Mouse (Mus musculus) CD4-positive helper T cell, adult 2 months (primary cell): Measurements from ENCODE around the gene Timm10.
"Not testable (repeated sequence)": the region's sequence is repeated elsewhere in the genome, so short reads cannot be mapped to it uniquely, and the experiment has no call there.

ENCODE experiments used
- DNase-seq: peaks from one replicate; pipeline ENCODE4 v3.0.0-alpha.2; 2012; ENCODE audit warnings: low read depth, missing footprints, low spot score

The Timm10 gene

DNA sequence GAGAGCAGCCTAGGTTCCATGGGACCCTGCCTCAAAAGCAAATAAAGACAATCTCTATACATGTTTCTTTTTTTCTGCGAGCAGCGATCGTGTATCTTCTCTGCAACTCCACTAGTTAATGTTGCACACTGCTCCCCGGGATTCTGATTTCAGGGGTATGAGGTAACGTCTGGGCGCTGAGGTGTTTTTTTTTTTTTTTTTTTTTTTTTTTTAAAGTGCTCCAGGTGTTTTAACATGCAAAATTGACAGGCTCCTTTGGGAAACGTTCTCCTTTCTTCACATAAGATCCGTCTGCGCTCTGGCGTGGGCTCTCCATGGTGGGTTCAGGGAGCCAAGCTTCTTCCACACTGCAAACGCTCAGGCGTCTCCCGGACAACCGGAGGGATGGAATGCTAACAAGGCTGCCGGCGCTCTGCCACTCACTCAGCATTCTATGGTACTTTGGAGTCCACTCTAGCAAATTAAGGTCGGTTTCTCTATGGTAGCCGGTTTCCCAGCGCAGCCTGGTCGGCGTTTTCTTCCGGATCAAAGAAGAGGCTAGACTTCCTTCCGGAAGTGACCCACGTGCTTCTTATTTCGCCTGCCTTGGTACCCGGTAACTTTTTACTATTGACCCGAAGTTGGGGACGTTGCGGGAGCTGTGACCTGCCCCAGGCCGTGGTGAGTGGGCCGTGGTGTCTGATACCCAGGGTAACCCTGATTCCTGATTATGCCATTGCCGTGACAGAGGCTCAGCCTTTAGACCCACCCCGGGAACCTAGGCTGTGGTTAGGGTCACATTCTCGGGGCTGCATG lies at the start of gene Timm10:
Gene Timm10, plus strand, starts transcription at position 510 of the 795 bp plus-strand sequence.
- peak; percentile 85 for DNase-seq

DNA sequence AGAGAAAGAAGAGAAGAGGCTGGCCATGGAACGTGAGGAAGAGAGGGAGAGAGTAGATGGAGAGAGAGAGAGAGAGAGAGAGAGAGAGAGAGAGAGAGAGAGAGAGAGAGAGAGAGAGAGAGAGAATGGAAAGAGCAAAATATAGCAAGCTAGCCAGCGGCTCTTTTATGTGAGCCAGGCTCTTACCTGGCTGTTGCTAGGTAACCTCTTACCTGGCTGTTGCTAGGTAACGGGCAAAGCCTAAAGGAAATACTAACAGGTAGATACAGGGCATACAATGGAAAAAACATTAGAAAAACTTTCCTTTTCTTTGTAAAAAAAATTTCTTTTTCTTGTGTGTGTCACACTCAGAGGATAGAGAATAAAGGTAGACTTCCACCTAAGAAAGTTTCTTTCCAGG lies 49.1 kb upstream of the Timm10 start:
- DNase-seq, result no peak

DNA sequence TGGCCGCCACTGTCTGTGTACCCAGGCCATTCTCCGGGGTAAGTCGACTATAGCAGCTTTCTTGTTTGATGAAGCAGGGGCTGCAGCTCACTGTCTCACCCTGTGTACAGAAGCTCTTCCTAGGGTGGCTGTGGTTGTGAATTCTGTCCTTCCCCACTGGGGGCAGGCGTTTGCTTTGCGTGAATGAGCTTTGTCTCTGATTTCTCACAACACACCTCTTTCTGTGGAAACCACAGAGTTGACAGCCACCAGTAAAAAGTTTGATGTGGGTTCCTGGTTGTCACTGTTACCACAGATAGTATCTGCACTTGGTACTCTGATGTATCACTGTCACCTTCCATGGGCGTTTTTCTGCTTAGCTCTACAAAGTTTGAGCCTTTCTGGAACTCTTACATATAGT lies 47.6 kb upstream of the Timm10 start:
- peak; percentile 92 for DNase-seq

GRCm38 (mm10) chr2:84783315-84783714 lies 43.5 kb upstream of the Timm10 start:
- no peak for DNase-seq

- DNase-seq, result no peak
Observed at GRCm38 (mm10) chr2:84783840-84784566, 42.8 kb upstream of the Timm10 start.

GRCm38 (mm10) chr2:84788316-84788715 lies 38.5 kb upstream of the Timm10 start:
- DNase-seq, result no peak

DNA sequence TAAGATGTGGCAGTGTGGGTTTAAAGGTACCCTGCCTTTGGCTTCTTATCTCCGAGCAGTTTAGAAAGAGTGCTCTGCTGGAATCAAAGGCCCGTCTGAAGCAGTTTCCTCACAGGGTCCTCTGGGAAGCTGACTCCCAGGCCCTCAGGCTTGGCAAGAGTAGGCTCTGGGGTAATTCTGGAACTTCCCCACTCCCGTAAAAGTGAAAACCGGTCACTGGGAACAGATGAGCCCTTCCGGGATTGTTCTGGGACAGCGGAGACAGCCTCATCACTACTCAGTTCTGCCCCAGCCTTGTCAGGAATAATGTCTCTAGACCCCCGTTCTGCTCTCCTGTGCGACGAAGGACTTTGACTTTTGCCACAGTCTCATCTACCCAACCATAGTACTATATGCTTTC lies 36.4 kb upstream of the Timm10 start:
- no peak for DNase-seq

GRCm38 (mm10) chr2:84792516-84792915 lies 34.3 kb upstream of the Timm10 start:
- DNase-seq, result no peak

- no peak for DNase-seq
Observed at GRCm38 (mm10) chr2:84793154-84793553, 33.6 kb upstream of the Timm10 start.

GRCm38 (mm10) chr2:84793871-84794270 lies 32.9 kb upstream of the Timm10 start:
- no peak for DNase-seq

DNA sequence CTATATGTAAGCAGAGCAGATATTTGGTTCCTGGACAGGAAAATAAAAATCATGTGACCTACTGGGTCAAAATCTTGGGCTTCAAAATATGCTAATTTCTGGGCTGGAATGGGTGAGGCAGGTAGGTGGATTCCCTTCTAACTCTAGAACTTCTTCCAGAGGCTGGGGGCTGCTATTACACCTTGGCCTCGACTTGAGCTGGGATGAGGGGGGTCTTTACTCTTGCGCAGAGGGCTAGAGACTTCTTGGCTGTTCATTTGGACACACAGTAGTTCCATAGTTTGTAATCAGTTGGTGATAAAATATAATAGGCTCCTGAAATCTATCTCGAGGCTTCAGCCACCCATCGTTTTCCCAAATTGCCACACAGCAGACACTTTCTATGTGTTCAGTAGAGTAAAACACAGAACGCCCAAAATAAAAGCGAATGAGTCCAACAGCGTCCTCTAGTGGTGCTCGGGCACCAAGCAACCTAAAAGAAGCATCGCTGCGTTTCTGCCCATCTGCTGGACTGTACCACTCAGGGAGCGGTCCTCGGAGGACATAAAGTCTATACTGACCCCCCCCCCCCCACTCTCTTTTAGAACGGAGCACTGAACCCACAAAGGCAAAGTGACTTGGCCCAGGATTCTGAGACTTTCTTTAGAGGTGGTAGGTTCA lies 28.8 kb upstream of the Timm10 start:
- DNase-seq, result peak; percentile 67

DNA sequence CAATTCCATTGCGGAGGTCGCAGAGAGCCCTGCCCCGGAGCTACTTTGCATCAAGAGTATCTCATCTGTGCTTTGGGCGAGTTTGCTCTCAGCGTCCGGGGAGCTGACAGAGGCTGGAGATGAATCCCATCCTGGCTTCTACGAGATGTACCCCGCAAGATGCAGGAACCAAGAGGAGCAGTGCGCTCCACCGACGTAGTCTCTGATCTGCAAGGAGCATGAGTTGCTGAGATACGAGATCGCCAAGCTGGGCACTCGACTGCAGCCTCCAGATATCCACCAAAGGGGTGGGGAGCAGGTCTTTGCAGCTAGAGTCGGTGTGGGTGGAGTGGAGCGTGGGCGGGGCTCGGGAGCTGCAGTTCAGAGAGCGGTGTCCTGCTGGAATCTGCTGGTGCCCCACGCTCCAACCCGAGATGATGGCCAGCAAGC lies 28.3 kb upstream of the Timm10 start, which contains the start of gene Ube2l6:
Gene Ube2l6, plus strand, starts transcription at position 336 of the 429 bp plus-strand sequence.
- peak; percentile 67 for DNase-seq

DNA sequence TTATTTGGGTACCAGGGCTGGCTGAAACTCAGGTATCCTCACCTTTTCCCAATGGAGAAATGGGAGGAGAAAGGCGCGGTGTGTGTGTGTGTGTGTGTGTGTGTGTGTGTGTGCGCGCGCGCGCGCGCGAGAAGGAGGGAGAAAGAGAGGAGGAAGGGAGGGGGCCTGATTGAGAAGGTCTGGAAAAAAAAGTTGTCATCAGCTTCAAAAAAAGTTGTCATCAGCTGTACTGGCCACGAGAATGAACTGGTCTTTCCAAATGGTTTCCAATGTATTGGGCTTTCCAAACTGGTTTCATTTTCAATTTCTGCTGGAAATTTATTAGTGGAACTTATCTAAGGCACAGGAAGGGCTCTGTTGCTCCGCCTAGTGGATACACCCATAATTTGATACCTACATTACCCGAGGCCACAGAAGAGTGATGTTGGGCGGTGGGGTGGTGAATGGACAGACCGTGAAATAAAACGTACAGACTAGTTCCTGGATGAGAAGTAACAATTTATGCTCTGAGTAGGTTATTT lies 27.7 kb upstream of the Timm10 start:
- DNase-seq, result peak; percentile 81

GRCm38 (mm10) chr2:84800304-84800703 lies 26.5 kb upstream of the Timm10 start:
- peak; percentile 57 for DNase-seq

DNA sequence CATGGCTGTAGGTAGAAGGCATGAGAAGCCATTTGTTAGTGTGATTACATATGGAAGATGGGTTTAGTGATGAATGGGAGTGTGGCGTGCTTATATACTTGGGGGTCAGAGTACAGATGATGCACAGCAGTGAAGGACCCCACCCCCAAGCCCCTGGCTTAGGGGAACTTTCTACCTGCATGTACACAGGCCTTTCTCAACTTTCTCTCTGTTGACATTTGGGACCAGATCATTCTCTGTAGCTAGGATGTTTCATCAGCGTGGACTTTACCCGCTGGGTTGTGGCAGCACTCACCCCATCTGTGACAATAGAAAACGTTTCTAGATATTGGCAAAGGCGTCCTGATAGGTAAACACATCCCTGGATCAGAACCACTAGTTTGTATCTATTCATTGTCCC lies 25.6 kb upstream of the Timm10 start:
- DNase-seq, result not testable (repeated sequence)

DNA sequence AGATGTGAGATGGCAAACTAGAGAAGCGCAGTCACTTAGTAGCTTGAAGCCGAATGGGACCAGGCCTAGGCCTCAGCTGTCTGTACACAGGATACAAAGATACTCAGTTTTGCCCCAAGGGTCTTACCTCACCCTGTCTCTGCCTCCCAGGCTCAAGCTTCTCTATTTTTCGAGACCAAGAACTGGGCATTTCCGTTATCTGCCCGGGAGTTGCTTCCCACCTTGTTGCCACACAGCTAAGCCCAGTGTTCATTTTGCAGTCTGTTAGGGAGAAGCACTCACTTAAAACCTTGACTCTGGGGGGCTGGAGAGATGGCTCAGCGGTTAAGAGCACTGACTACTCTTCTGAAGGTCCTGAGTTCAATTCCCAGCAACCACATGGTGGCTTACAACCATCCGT lies 22.8 kb upstream of the Timm10 start:
- no peak for DNase-seq

DNA sequence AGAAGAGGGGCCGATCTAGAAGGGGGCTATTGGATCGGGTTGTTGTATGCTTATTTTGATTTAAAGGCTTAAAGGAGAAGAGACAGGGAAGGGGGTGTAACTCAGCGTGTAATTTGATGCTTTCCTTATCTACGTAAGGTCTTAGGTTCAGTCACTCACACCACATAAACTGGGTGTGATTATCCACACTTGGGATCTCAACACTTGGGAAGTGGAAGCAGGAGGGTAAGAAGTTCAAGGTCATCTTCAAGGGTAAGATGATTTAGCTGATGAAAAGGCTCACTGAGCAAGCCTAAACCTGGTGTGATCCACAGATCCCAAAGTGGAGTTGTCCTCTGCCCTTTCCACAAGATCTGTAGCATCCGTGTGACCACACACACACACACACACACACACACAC lies 20.3 kb upstream of the Timm10 start:
- no peak for DNase-seq

DNA sequence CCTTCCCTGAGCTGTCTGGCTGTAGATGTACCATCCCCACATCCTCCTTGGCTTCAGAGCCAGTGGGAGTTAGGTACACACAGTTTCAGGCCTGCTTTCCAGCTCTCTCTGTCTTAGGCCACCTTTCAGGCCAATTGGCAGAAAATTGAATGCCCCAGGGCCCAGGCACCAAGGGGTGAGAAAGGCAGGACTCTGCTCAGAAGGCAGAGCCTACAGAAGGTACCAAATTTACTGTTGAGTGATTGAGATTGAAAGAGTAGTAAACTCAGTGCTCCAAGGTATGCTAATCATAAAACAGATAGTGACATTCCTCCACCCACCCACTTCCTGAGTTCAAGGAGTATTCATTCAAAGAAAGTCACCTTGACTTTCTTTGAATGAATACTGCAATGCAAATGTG lies 17.5 kb upstream of the Timm10 start:
- DNase-seq, result peak; percentile 8

GRCm38 (mm10) chr2:84810526-84810885 lies 16.3 kb upstream of the Timm10 start:
- DNase-seq, result no peak

- peak; percentile 83 for DNase-seq
Observed at GRCm38 (mm10) chr2:84810886-84811577, 15.8 kb upstream of the Timm10 start.

- DNase-seq, result no peak
Observed at GRCm38 (mm10) chr2:84811880-84812279, 14.9 kb upstream of the Timm10 start.

DNA sequence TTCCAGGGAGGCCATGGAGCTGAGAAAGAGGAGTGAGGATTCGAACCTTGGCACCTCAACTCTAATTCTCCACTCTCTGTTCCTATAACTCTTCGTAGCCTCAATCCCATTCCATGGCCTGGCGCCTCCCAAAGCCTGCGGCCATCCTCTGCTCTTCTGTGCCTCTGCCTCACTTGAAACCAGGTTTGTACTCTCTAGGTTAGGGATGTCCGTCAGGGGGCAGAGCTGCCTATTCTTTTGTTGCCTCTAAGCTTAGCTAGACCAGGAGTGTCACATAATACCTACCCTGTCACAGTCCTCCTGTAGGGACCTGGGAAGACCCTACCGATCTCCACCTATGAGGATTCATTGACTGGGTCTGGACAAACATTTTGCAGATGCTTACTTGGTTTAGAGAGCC lies 14.1 kb upstream of the Timm10 start:
- no peak for DNase-seq
